Mouse (Mus musculus): Measurements from ENCODE around the gene Agps. TPM values are rescaled to one million over a fixed set of nuclear protein-coding genes. Genes with fewer than 3 reads are reported as not detected.
"Not testable (repeated sequence)": the region's sequence is repeated elsewhere in the genome, so short reads cannot be mapped to it uniquely, and the experiment has no call there.

Gene Agps
- polyA plus RNA-seq, 1 experiment from 2014 or later = 49.5 TPM

DNA sequence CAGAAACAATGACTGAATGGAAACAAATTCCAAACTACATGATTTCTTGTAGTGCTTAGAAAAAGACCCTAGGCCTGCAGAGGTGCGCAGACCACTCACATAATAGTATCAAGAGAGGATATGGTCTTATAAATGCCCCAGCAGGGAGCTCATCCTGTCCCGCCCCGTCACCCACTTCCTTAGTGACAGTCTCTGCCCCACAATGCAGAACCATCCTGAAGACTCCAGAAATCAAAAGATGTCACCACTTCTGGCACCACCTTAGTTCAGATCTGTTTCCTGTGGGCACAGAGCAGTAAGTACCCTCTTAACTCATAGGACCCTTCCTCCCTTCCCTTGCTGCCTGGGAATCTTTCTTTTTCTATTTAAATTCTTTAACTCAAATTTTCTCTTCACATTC lies 83.1 kb downstream of the Agps start:
- H3K4me1 ChIP-seq = no peaks in the 10 kb centered on the region

DNA sequence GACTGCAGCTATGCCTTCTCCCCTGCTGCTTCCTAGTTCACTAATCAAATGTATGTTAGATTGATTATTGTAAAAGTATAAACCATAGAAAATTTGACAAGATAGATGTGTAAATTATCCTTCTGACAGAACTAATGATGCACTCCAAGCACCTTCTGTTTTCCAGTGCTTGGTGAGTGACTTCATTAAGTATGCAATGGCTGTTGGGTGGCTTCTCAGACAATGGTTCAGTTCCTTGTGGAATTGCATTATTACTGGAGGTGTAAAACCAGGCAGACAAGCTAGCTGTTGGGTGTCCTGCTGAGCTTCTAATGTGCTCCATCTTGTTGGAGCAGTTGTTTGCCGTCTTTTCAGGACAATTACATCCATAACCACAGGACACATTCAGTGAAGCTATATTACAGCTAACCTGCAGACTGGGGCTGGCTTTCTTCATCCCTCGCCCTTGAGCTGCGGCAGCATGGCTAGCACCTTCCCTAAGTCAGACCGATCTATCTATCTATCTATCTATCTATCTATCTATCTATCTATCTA lies 91.9 kb downstream of the Agps start:
- WGBS = 97% methylated on average over 4 of the region's 4 CpGs
- Histone ChIP-seq H3K27me3 (ENCODE audit: insufficient read depth, poor library complexity, severe bottlenecking) (no peaks in the 10 kb centered on the region), H3K36me3 (peaks cover 18% of the 10 kb centered on the region), H3K9me3 (no peaks in the 10 kb centered on the region), H3K4me1 (no peaks in the 10 kb centered on the region), H3K4me3 (no peak overlapping the region), H3K27ac (no peak overlapping the region)
- DNase-seq (ENCODE audit: low spot score) = no peak

More for the DNA sequence above, 83.1 kb downstream of the Agps start:
- 84% methylated on average over 3 of the region's 3 CpGs for WGBS
- H3K27me3 ChIP-seq (ENCODE audit: insufficient read depth, poor library complexity, severe bottlenecking) = no peaks in the 10 kb centered on the region
- peaks cover 25% of the 10 kb centered on the region for H3K36me3 ChIP-seq
- no peak overlapping the region for H3K27ac ChIP-seq
- no peak overlapping the region for H3K4me3 ChIP-seq
- DNase-seq (ENCODE audit: low spot score) = no peak
- no peaks in the 10 kb centered on the region for H3K9me3 ChIP-seq

DNA sequence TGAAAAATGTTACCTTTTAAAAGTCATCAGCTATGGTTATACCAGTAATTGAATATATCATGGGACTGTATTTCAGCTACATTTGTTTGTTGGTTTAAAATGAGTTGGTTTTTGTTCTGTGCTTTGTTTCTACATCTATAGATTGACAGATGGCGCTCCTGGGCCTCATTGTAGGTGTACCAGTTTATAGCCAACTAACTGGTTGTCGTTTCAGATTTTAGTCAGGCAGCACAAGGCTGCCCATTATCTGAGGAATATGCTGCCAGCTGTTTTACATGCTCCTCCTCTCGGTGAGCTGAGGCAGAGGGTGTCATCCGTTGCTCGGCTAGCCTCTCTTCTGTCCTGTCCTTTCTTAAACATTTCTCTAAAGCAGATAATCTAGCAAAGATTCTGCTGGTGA lies 94.1 kb downstream of the Agps start:
- H3K4me1 ChIP-seq = no peaks in the 10 kb centered on the region
- H3K4me3 ChIP-seq = no peak overlapping the region
- H3K27ac ChIP-seq = no peak overlapping the region
- no peaks in the 10 kb centered on the region for H3K9me3 ChIP-seq
- H3K27me3 ChIP-seq (ENCODE audit: insufficient read depth, poor library complexity, severe bottlenecking) = no peaks in the 10 kb centered on the region
- no peak for DNase-seq (ENCODE audit: low spot score)
- peaks cover 22% of the 10 kb centered on the region for H3K36me3 ChIP-seq
- 87% methylated on average over 5 of the region's 5 CpGs for WGBS

DNA sequence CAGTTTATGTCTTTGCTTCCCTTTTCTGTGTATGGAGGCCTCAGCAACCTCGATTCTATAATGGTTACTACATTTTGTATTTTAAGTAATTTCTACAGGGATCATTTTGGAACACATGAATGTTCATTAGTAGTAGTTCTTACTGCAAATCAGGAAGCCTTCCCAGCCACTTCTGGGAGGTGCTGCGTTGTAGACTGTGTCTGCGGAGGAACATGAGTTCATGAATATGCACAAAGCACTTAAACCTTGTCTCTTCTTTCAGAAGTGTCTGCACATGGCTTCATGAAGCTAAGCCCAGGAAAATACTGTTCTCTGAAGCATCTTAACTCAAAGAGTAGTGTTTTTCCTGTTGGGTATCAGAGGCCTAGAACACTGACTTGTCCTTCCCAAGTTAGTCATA lies 96.0 kb downstream of the Agps start:
- WGBS = 91% methylated on average over 3 of the region's 3 CpGs
- Histone ChIP-seq H3K27ac (no peak overlapping the region), H3K27me3 (ENCODE audit: insufficient read depth, poor library complexity, severe bottlenecking) (no peaks in the 10 kb centered on the region), H3K9me3 (no peaks in the 10 kb centered on the region), H3K36me3 (peaks cover 18% of the 10 kb centered on the region), H3K4me1 (no peaks in the 10 kb centered on the region), H3K4me3 (no peak overlapping the region)
- no peak for DNase-seq (ENCODE audit: low spot score)

DNA sequence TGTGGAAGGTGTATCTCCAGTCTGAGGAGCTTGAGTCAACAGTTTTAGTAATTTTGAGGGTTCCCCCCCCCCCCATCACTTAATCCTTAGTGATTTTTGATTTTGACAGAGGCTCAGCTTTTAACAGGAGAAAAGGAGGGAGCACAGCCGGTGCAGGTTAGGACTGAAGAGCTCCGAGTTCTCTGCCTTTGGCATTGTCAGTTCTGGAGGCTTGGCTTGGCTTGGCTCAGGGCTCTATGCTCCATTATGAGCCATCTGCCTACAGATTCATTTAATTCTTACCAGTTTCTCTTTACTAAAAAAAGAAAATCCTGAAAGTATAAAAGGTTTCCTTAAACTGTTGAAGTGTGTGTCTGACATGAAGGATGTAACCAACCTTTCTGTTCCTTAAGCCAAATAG lies 97.2 kb downstream of the Agps start:
- 96% methylated on average over 2 of the region's 2 CpGs for WGBS
- Histone ChIP-seq H3K4me1 (peaks cover 4% of the 10 kb centered on the region; the same call in 1 of the 2 replicates), H3K27ac (no peak overlapping the region), H3K4me3 (no peak overlapping the region), H3K27me3 (ENCODE audit: insufficient read depth, poor library complexity, severe bottlenecking) (no peaks in the 10 kb centered on the region), H3K36me3 (peaks cover 18% of the 10 kb centered on the region), H3K9me3 (no peaks in the 10 kb centered on the region)
- DNase-seq (ENCODE audit: low spot score) = no peak

DNA sequence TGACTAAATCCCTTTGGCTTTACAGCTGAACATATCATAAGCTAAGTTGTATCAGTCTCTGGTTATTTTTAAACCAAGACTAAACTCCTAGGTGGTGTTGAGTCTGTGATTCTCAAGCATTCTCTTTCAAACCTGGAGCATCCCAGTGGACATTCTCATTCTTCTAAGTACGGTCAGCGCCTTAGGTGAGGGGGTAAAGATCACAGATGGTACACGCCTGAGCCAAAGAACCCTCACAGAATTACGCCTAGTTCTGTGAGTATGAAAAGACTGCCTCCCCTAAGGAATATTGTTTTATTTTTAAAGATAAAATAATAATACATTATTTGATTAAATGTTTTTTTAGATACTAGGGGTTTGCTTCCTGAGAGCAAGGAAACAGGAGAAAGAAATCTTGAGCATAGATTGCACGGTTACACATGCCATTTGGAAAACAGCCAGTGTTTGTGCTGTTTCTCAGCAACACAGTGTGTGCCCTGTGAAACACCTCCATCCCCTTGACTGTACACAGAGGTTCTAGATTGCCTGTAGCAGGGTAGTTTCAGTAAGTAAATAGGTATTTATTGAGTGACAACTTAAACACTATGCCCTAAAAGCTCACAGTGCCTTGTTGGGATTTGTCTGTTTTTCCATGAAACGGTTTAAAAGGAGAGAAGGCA lies 97.9 kb downstream of the Agps start:
- peaks cover 18% of the 10 kb centered on the region for H3K36me3 ChIP-seq
- H3K4me1 ChIP-seq = peaks cover 8% of the 10 kb centered on the region; the same call in 1 of the 2 replicates
- DNase-seq (ENCODE audit: low spot score) = no peak
- H3K9me3 ChIP-seq = no peaks in the 10 kb centered on the region
- H3K4me3 ChIP-seq = no peak overlapping the region
- no peak overlapping the region for H3K27ac ChIP-seq
- no peaks in the 10 kb centered on the region for H3K27me3 ChIP-seq (ENCODE audit: insufficient read depth, poor library complexity, severe bottlenecking)
- WGBS = 95% methylated on average over 6 of the region's 6 CpGs

DNA sequence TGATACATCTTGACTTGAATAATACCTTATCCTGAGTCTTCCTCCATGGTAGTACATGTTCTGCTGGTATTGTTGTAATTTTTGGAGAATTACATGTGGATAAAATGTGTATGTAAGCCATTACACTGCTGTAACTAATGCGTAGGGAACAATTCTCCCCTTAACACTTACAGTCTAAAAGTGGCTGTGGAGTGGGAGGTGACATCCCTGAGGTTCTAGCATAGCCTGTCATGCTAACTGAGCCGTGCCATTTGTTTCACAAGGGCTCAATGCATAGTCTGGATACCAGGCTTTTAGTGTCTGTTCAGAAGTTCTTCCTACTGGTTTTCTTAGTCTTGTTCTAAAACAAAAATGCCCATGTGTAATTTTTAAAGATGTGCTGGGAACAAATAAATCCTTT lies 99.0 kb downstream of the Agps start:
- H3K4me3 ChIP-seq = no peak overlapping the region
- 85% methylated on average over 2 of the region's 2 CpGs for WGBS
- H3K4me1 ChIP-seq = peaks cover 8% of the 10 kb centered on the region; the same call in 1 of the 2 replicates
- H3K36me3 ChIP-seq = peaks cover 18% of the 10 kb centered on the region
- no peak overlapping the region for H3K27ac ChIP-seq
- DNase-seq (ENCODE audit: low spot score) = no peak
- H3K9me3 ChIP-seq = no peaks in the 10 kb centered on the region
- no peaks in the 10 kb centered on the region for H3K27me3 ChIP-seq (ENCODE audit: insufficient read depth, poor library complexity, severe bottlenecking)

DNA sequence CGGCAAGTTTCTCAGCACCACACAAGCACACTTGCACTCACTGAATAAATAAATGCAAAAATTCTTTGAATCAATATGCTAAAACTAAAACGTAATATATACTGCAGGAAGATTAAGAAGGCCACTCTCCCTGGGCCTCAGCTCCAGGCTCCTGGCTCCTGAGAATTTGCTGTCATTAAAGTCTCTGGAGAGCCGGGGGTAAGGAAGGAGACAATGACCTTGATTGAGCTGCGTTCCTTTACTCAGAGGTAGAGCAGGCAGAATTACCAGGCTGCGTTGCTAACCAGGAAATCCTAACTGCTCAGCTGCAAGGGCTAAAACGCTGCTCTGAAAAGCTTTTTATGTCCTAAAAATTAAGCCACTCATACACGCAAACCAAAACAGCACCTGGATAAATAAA lies 101.6 kb downstream of the Agps start:
- Histone ChIP-seq H3K27ac (peak overlapping the region; percentile 63; the same call in 1 of the 2 replicates), H3K9me3 (no peaks in the 10 kb centered on the region), H3K4me3 (no peak overlapping the region), H3K4me1 (peaks cover 12% of the 10 kb centered on the region), H3K27me3 (ENCODE audit: insufficient read depth, poor library complexity, severe bottlenecking) (no peaks in the 10 kb centered on the region), H3K36me3 (peaks cover 7% of the 10 kb centered on the region; the same call in 1 of the 2 replicates)
- no peak for DNase-seq (ENCODE audit: low spot score)
- WGBS = 43% methylated on average over 7 of the region's 7 CpGs

DNA sequence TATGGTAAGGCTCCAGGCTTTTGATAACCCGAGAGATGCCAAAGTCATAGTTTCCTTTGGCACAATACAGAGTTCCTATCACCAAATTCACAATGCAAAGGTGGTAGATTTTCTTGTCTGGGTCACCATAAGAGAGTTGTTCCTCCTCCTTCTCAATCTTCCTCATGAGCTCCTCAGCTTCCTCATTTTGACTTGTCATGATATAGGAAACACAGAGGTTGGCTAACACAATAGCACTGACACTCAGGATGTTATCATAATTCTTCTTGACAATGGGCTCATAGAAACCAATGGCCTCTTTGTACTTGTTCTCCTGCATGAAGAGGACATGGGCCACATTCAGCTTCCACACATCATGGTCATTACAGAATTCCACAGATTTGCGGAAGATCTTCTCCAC lies 104.7 kb downstream of the Agps start:
- 91% methylated on average over 2 of the region's 2 CpGs for WGBS
- not testable (repeated sequence) for H3K36me3 ChIP-seq; H3K9me3 ChIP-seq; H3K27me3 ChIP-seq (ENCODE audit: insufficient read depth, poor library complexity, severe bottlenecking); DNase-seq (ENCODE audit: low spot score); H3K27ac ChIP-seq; H3K4me3 ChIP-seq
- H3K4me1 ChIP-seq = peaks cover 12% of the 10 kb centered on the region

DNA sequence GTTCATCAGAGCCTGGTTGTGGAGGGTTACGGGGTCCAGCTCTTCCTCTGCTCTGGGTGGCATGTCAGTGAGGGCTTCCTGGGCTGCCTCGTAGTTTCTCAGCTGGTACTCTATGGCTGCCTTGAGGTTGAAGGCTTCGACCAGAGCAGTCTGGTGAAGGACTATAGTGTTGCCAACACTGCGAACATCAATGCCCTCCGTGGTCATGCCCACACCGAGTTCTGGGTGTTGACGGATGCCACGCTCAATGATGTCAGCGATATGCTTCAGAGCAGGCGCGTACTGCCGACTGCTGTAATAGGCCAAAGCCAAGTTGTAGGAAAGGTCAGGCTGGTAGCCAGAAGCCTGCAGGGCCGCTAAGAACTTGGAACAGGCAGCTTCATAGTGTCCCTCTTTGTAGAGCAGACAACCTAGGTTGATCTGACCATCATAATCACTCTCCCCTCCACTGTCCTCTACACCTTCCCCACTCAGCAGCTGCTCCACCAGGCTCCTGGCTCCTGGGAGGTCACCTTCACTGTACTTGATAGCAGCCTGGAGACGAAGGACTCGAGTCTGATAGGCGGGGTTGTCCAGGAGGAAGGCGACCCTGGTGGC lies 105.6 kb downstream of the Agps start:
- H3K4me3 ChIP-seq = peak overlapping the region; percentile 64
- not testable (repeated sequence) for DNase-seq (ENCODE audit: low spot score); H3K9me3 ChIP-seq; H3K36me3 ChIP-seq; H3K27me3 ChIP-seq (ENCODE audit: insufficient read depth, poor library complexity, severe bottlenecking)
- H3K4me1 ChIP-seq = peaks cover 12% of the 10 kb centered on the region
- WGBS = 67% methylated on average over 15 of the region's 17 CpGs
- 0 out of 2 replicates have a peak overlapping the region, but pooled peaks have one; percentile 92 for H3K27ac ChIP-seq

DNA sequence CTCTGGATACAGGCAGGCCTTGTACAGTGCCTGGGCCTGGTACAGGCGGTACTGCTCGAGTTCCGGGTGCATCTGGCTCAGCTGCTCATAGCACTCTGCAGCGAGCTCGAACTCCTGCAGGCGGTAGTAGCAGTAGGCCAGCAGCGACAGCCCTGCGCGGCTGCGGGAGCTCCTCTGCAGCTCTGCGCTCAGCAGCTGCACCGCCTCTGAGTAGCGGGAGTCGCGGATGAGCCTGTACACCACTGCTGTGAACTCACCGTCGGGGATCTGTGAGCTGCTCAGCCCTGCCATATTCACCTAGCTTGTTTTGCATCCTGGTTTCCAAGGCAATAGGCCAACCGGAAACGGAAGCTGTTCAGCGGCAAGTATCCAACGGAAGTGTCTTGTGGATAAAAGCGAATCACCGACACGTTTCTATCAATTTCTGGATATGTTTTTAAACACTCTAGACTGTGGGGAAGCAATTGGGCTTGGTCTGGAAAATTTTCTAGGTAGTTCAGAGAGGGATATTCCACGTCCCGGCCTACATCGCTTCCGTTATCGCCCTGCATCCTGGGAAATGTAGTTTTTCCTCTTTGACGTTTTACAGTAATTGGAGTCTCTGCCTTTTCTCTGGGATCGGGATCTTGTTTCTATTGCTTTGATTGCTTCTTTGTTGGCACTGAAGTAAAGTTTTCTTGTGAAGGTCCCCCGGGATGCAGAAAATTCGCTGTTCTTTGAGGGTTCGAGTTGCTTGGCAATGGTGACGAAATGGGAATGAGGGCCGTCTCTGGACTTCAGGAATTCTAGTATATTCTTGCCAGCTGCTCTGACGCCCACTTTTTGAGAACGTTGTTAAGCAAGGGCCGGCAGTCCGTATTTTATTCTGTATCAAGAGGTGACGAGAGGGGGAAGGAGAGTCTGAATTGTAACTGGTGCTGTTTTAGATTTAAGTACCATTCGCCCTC lies 106.4 kb downstream of the Agps start, which contains the start of gene Ttc30b:
Ttc30b (minus strand) TSS at position 469 of the 947 bp plus-strand sequence.
- peak; percentile 93 for DNase-seq (ENCODE audit: low spot score)
- 3% methylated on average over 41 of the region's 42 CpGs for WGBS
- H3K4me3 ChIP-seq = peak within 1 kb of the TSS; percentile 64

DNA sequence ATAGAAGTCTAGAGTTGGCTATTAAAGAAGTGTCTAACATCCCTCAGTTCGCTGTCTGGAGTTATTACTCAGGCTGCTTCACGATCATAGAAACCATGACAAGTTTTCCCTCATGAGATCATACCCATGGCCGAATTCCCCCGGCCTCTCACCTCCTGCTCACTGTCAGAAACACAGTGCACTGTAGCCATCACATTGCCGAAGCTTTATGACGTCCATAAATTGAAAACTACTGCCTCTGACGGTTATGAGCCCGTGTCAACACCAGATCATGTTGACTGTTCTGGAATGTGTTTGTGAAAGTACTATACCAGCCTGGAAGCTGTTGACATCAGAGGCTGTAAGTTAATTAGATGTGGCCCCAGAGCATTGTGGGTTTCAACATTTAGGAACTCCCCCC lies 118.7 kb downstream of the Agps start:
- Histone ChIP-seq H3K4me3 (no peak overlapping the region), H3K27ac (no peak overlapping the region), H3K36me3 (no peaks in the 10 kb centered on the region), H3K4me1 (peaks cover 4% of the 10 kb centered on the region), H3K9me3 (no peaks in the 10 kb centered on the region), H3K27me3 (ENCODE audit: insufficient read depth, poor library complexity, severe bottlenecking) (no peaks in the 10 kb centered on the region)
- DNase-seq (ENCODE audit: low spot score) = no peak
- 81% methylated on average over 8 of the region's 8 CpGs for WGBS

More for the DNA sequence above, 106.4 kb downstream of the Agps start, which contains the start of gene Ttc30b:
- H3K4me1 ChIP-seq = peaks cover 12% of the 10 kb centered on the region
- no peaks in the 10 kb centered on the region for H3K36me3 ChIP-seq
- no peaks in the 10 kb centered on the region for H3K27me3 ChIP-seq (ENCODE audit: insufficient read depth, poor library complexity, severe bottlenecking)
- no peaks in the 10 kb centered on the region for H3K9me3 ChIP-seq
- peak within 1 kb of the TSS; percentile 92 for H3K27ac ChIP-seq

Measured in heart, embryonic 10.5 days (tissue).